Mouse (Mus musculus) right cerebral cortex, postnatal 4 days (tissue): ENCODE measurements around the gene Dohh.

ENCODE experiments used
- DNase-seq: peaks from one replicate; pipeline ENCODE4 v3.0.0-alpha.2; 2022

Dohh gene

DNA sequence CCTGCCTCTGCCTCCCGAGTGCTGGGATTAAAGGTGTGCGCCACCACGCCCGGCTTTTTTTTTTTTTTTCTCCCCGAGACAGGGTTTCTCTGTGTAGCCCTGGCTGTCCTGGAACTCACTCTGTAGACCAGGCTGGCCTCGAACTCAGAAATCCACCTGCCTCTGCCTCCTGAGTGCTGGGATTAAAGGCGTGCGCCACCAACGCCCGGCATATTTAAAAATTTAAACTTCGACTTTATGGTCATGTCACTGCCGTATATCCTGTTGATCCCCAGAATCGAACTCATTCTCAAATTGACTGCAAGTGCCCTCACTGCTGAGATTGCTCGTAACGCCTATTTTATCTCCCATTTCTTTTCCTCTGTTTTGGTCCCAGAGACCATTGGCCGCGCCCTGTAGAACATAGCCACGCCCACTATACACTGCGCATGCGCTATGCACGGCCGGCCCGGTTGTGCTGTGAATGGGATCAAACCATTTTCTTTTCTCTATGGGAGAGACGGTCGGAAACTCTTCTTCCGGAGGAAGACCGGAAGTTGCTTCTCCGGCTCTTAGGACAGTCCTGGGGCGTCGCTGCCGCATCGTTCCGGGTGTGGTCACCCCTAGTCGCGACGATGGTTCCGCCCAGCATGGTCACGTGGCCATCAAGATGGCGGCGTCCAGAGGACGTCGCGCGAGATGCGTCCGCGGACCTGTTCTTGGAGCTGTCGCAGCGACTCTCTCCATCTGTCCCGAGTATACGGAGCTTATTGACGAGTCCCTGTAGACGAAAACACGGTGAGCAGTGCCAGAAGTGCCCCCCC lies at the start of gene Dohh, which contains the start of gene Gm48551:
TSS of gene Dohh (plus strand) at position 627 of the 803 bp plus-strand sequence.
TSS of gene Gm48551 (plus strand) at position 665 of the 803 bp plus-strand sequence.
- DNase-seq = peak; percentile 99

- DNase-seq = no peak
Observed at GRCm38 (mm10) chr10:81335393-81336340, 48.6 kb upstream of the Dohh start.

DNA sequence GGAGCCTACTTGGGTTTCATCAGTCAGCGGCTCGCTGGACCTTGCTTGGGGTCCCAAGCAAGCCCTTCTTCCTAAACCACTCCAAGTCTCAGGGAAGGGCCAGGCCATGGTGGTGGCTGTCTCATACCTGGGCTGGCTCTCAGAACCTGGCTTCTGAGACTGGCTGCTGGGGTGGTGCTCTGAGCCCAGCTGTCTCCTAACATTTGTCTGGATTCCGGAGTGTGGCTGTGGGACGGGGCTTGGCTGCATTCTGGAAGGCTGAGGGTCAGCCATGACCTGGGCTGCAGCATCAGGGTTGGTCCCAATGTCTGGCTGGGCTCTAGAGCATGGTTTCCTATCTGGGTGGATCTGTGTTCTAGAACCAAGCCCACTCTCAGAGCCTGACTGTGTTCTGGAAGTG lies 47.7 kb upstream of the Dohh start:
- DNase-seq = no peak

DNA sequence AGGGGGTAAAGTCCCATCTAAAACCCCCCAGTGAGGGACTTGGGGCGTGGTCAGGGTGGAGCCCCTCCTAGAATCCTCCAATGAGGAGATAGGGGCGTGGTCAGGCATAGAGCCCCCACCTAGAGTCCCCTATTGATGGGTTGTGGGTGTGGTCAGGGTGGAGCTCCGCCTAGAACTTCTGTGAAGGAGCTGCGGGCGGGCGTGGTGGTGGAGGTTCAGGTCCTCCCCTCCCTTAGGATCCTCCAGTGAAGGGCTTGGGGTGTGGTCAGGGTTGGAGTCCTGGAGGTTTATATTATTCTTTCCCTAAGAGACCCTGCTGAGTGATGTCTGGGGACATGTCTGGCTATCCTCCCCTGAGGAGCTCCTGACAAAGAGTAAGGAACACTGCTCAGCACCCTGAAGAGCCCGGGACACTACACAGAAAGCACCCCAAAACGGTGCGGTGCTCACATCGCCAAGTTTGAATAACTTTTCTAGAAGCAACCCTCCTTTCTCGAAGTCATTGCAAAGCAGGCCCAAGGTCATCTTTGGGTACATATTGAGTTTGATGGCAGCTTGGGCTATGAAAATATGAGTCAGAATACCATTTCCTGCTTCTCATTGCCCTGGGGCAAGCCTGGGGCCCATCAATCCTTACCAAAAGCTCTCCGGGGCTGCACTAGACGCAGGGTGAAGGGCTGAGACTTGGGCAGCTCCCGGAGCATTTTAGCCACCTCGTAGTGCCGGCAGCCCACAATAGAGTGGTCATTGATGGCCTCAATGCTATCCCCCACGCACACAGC lies 43.5 kb upstream of the Dohh start:
- no peak for DNase-seq

GRCm38 (mm10) chr10:81341333-81341949 lies 42.8 kb upstream of the Dohh start:
- peak; percentile 70 for DNase-seq

GRCm38 (mm10) chr10:81342686-81343505 lies 41.3 kb upstream of the Dohh start, which contains the start of gene Gipc3:
Gipc3 (minus strand) TSS chr10:81343266.
- DNase-seq = no peak

GRCm38 (mm10) chr10:81344421-81345161 lies 39.6 kb upstream of the Dohh start:
- no peak for DNase-seq

GRCm38 (mm10) chr10:81345162-81345534 lies 39.1 kb upstream of the Dohh start:
- DNase-seq = no peak

- peak; percentile 69 for DNase-seq
Observed at GRCm38 (mm10) chr10:81346453-81347067, 37.7 kb upstream of the Dohh start.

DNA sequence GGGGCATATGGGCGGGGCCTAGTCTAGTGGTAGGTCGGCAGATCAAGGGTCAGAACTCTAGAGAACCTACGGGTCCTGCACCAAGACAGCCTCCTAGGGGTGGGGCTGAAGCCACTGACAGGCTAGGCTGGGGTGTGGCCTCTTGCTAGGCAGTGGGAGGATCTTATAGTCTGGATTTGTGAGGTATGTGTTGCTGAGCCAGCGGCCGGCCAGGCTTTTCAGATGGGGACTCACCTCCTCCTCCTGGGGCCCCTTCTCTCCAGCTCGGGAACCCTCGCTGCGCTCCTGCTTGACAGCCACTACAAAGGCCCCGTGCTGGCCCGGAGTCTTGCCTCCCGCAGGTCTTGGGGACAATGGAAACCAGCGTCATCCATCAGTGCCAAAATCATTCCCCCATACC lies 35.1 kb upstream of the Dohh start:
- no peak for DNase-seq

DNA sequence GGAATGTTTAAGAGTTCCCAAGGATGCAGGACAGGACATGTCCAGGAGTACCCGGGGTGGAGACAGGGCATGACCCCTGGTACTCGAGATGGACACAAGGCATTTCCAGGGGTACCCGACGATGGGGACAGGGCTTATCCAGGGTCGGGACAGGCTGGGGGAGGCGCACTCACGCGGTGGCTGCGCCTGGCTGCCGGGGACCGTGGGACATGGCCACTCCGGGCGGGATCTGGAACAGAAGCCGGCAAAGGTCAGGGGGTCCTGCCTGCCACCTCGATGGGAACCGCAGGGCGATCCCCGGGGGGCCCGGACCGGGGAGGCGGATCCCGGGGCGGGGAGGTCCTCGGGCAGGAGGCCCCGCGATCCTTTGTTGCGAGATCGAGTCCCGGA lies 34.3 kb upstream of the Dohh start:
- no peak for DNase-seq

- DNase-seq = peak; percentile 99
Observed at GRCm38 (mm10) chr10:81350351-81351063, 33.7 kb upstream of the Dohh start, which contains the start of gene Hmg20b. Hmg20b (minus strand) TSS chr10:81350480.

DNA sequence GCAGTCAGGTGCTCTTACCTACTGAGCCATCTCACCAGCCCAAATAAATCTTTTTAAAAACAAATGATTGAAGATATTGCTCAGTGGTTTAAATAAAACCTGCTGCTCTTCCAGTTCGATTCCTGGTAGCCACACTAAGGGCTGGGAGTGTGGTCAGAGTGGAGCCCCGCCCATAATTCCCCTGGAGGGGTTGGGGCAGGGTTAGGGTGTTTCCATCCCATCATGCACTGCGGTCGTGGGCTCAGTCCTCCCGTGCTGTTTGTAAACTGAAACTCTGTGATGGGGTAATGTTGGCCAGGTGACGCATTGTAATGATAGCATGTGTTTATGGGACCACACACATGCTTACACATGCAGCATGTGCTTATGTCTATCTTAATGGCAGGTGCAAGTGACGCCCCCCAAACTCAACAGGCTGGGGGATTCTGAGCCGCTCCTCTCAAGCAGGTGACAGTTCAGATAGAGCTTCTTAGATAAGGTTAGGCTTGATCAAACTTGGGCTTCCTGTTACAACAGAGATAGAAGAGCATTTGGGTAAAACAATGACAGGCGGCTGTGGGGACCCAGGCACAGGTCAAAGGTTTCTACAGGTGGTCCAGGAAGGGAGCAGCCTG lies 32.4 kb upstream of the Dohh start:
- no peak for DNase-seq

GRCm38 (mm10) chr10:81354738-81355477 lies 29.3 kb upstream of the Dohh start:
- DNase-seq = no peak

- no peak for DNase-seq
Observed at GRCm38 (mm10) chr10:81355533-81355932, 28.7 kb upstream of the Dohh start.

GRCm38 (mm10) chr10:81356352-81356990 lies 27.8 kb upstream of the Dohh start:
- no peak for DNase-seq

- peak; percentile 96 for DNase-seq
Observed at GRCm38 (mm10) chr10:81356991-81357844, 27.0 kb upstream of the Dohh start, which contains the start of gene Mfsd12. Mfsd12 (plus strand) TSS chr10:81357491.
